Mouse (Mus musculus) limb, embryonic 11.5 days (tissue): ENCODE results near the gene Vmn2r27. TPM values are rescaled to one million over a fixed set of nuclear protein-coding genes. Genes with fewer than 3 reads are reported as not detected.

ENCODE experiments used
- ATAC-seq: fragments of 200-750 bp; cut with Nextera tagmentation; 2 replicates; pipeline ENCODE4 v1.8.0; 2017; ENCODE audit warnings: low read depth; ENCODE audit not compliant: insufficient number of reproducible peaks, low FRiP score, low TSS enrichment
- DNase-seq: peaks from one replicate; pipeline ENCODE4 v3.0.0-alpha.2; 2015; ENCODE audit warnings: low spot score
- H3K27ac ChIP-seq: fragments of 300-500 bp; sonication (generic); replicated peaks from 2 replicates; pipeline ENCODE4 v1.5.1; 2014; ENCODE audit warnings: low read depth, mild to moderate bottlenecking, low read length
- H3K27me3 ChIP-seq: fragments of 300-500 bp; sonication (generic); 2 replicates; pipeline ENCODE4 v1.6.1; 2014; ENCODE audit warnings: mild to moderate bottlenecking, low read length, mixed read lengths; ENCODE audit not compliant: control insufficient read depth, insufficient read depth
- H3K36me3 ChIP-seq: fragments of 300-500 bp; sonication (generic); 2 replicates; pipeline ENCODE4 v1.6.1; 2014; ENCODE audit warnings: mild to moderate bottlenecking, low read length, moderate library complexity, mixed read lengths; ENCODE audit not compliant: control insufficient read depth, insufficient read depth
- H3K4me1 ChIP-seq: fragments of 300-500 bp; sonication (generic); 2 replicates; pipeline ENCODE4 v1.6.1; 2014; ENCODE audit warnings: low read length, mixed read lengths; ENCODE audit not compliant: control insufficient read depth, insufficient read depth
- H3K4me2 ChIP-seq: fragments of 300-500 bp; sonication (generic); 2 replicates; pipeline ENCODE4 v1.6.1; 2014; ENCODE audit warnings: low read depth, mild to moderate bottlenecking, moderate library complexity; ENCODE audit not compliant: severe bottlenecking
- H3K4me3 ChIP-seq: fragments of 300-500 bp; sonication (generic); 2 replicates; pipeline ENCODE4 v1.5.1; 2014; ENCODE audit warnings: low read depth, low read length
- H3K9ac ChIP-seq: fragments of 300-500 bp; sonication (generic); 2 replicates; pipeline ENCODE4 v1.6.1; 2014; ENCODE audit warnings: mild to moderate bottlenecking, low read length
- H3K9me3 ChIP-seq: fragments of 300-500 bp; sonication (generic); 2 replicates; pipeline ENCODE4 v1.6.1; 2016; ENCODE audit warnings: low read length; ENCODE audit not compliant: control insufficient read depth
- WGBS: fragments of 180-500 bp; shearing (Covaris S2); extraction: QIAGEN DNeasy Blood & Tissue Kit; methylation state at CpG from one replicate; pipeline ENCODE4 v1.1.7; 2014; 5-methylcytosine and 5-hydroxymethylcytosine counted together
- polyA plus RNA-seq: library from polyadenylated mRNA; unstranded; fragments of >200 nt; fragmentation: Nextera tagmentation; extraction: Ambion mirVana; gene quantifications from 2 replicates; pipeline ENCODE4 v1.2.1, GENCODE M21; 2014

The Vmn2r27 gene
- polyA plus RNA-seq, 1 experiment from 2014 or later = not detected

GRCm38 (mm10) chr6:124168499-124169257, 63.0 kb downstream of the Vmn2r27 start:
- Histone ChIP-seq H3K9ac (no peak overlapping the region), H3K4me3 (no peak overlapping the region), H3K27ac (no peak overlapping the region), H3K9me3 (no peaks in the 10 kb centered on the region), H3K27me3 (no peaks in the 10 kb centered on the region), H3K4me1 (no peaks in the 10 kb centered on the region), H3K36me3 (no peaks in the 10 kb centered on the region), H3K4me2 (no peak overlapping the region)
- 79% methylated on average over 3 of the region's 3 CpGs for WGBS
- DNase-seq (no peak), ATAC-seq (no peak)

- ATAC-seq (no peak), DNase-seq (no peak)
- no peaks in the 10 kb centered on the region for H3K36me3 ChIP-seq
- no peaks in the 10 kb centered on the region for H3K9me3 ChIP-seq
- no peak overlapping the region for H3K4me2 ChIP-seq
- WGBS = 82% methylated on average over 2 of the region's 2 CpGs
- H3K9ac ChIP-seq = no peak overlapping the region
- H3K27ac ChIP-seq = no peak overlapping the region
- no peaks in the 10 kb centered on the region for H3K27me3 ChIP-seq
- H3K4me1 ChIP-seq = no peaks in the 10 kb centered on the region
- no peak overlapping the region for H3K4me3 ChIP-seq
Measured at GRCm38 (mm10) chr6:124166596-124166995, 65.1 kb downstream of the Vmn2r27 start.

- DNase-seq (no peak), ATAC-seq (no peak)
- Histone ChIP-seq H3K4me2 (no peak overlapping the region), H3K27ac (no peak overlapping the region), H3K4me1 (no peaks in the 10 kb centered on the region), H3K27me3 (no peaks in the 10 kb centered on the region), H3K9ac (no peak overlapping the region), H3K36me3 (no peaks in the 10 kb centered on the region), H3K9me3 (no peaks in the 10 kb centered on the region), H3K4me3 (no peak overlapping the region)
- 57% methylated on average over 1 of the region's 1 CpGs for WGBS
Measured at GRCm38 (mm10) chr6:124149808-124150207, 81.8 kb downstream of the Vmn2r27 start.

Other genes starting within 250 kb of the Vmn2r27 start
- not detected in 2 replicates for gene Vmn2r26, start 207.3 kb downstream of the Vmn2r27 start, polyA plus RNA-seq
- not detected in 2 replicates for gene Cd163, start 72.8 kb upstream of the Vmn2r27 start, polyA plus RNA-seq
- 35.9 and 40.5 TPM in 2 replicates for gene Pex5, start 183.2 kb upstream of the Vmn2r27 start, polyA plus RNA-seq
- gene Clstn3, start 232.9 kb upstream of the Vmn2r27 start, polyA plus RNA-seq = 4.3 and 4.4 TPM in 2 replicates